Mouse (Mus musculus): ENCODE results near the gene Dop1a.

- no peak for TF ChIP-seq CTCF (IDR thresholded peaks at IDR 0.05; ENCODE audit: borderline replicate concordance, extremely low read depth, insufficient read depth, insufficient read length)
- TF ChIP-seq POLR2A (IDR thresholded peaks at IDR 0.05; ENCODE audit: borderline replicate concordance, extremely low read depth, insufficient read depth, insufficient read length, poor library complexity, severe bottlenecking) = no peak
These were observed 24.7 kb upstream of the Dop1a start for GRCm38 (mm10) chr9:86442248-86442647.
